Mouse (Mus musculus) ovary, adult 18-20 months (tissue): ENCODE measurements at regions not wholly inside any gene's neighbourhood (a gene's known extent, or its start where the extent isn't known, plus 50 kb on each side); places are given as distances from the start of the nearest gene placed in this dataset.

Source experiments
- DNase-seq: peaks from one replicate; pipeline ENCODE4 v3.0.0; 2022; ENCODE audit warnings: low spot score, mixed read lengths

GRCm38 (mm10) chr14:72091579-72091978 lies 400.1 kb downstream of the Gm9195 start:
- no peak for DNase-seq

- no peak for DNase-seq
Measured at GRCm38 (mm10) chr14:72081473-72081872, 410.2 kb downstream of the Gm9195 start.

- no peak for DNase-seq
Measured at GRCm38 (mm10) chr14:72064111-72064812, 427.4 kb downstream of the Gm9195 start.

GRCm38 (mm10) chr14:72042881-72043236 lies 448.8 kb downstream of the Gm9195 start:
- DNase-seq = no peak

- no peak for DNase-seq
Measured at GRCm38 (mm10) chr14:72042112-72042880, 449.3 kb downstream of the Gm9195 start.

GRCm38 (mm10) chr14:72030396-72030795 lies 461.2 kb downstream of the Gm9195 start:
- DNase-seq = no peak

GRCm38 (mm10) chr14:72027362-72028020 lies 464.1 kb downstream of the Gm9195 start:
- no peak for DNase-seq

GRCm38 (mm10) chr14:72004371-72004770 lies 487.3 kb downstream of the Gm9195 start:
- no peak for DNase-seq

GRCm38 (mm10) chr14:72002205-72003138 lies 489.2 kb downstream of the Gm9195 start:
- no peak for DNase-seq

- no peak for DNase-seq
Measured at GRCm38 (mm10) chr14:71973016-71973415, 518.6 kb downstream of the Gm9195 start.

- DNase-seq = no peak
Measured at GRCm38 (mm10) chr14:71972521-71972920, 519.1 kb downstream of the Gm9195 start.

- DNase-seq = no peak
Measured at GRCm38 (mm10) chr14:71967646-71968045, 524.0 kb downstream of the Gm9195 start.

- DNase-seq = no peak
Measured at GRCm38 (mm10) chr14:71963389-71964169, 528.1 kb downstream of the Gm9195 start.

GRCm38 (mm10) chr14:71948701-71949100 lies 542.9 kb downstream of the Gm9195 start:
- DNase-seq = no peak

GRCm38 (mm10) chr14:71937157-71937485 lies 554.5 kb downstream of the Gm9195 start:
- DNase-seq = no peak

- DNase-seq = no peak
Measured at GRCm38 (mm10) chr14:71936373-71937156, 555.1 kb downstream of the Gm9195 start.

- no peak for DNase-seq
Measured at GRCm38 (mm10) chr14:71915964-71916363, 575.7 kb downstream of the Gm9195 start.

- no peak for DNase-seq
Measured at GRCm38 (mm10) chr14:71910936-71911335, 580.7 kb downstream of the Gm9195 start.

GRCm38 (mm10) chr14:71895468-71895867 lies 596.2 kb downstream of the Gm9195 start:
- no peak for DNase-seq

- no peak for DNase-seq
Measured at GRCm38 (mm10) chr14:71894811-71895210, 596.8 kb downstream of the Gm9195 start.
